Mouse (Mus musculus): ENCODE results near the gene Pde3a. TPM values are rescaled to one million over a fixed set of nuclear protein-coding genes. Genes with fewer than 3 reads are reported as not detected.
A peak's percentile ranks its signal among the peaks of the same experiment; 100 is the strongest.

The Pde3a gene
- total and polyA plus RNA-seq, 2 experiments from 2014 or later = 1.2 to 4.9 TPM

DNA sequence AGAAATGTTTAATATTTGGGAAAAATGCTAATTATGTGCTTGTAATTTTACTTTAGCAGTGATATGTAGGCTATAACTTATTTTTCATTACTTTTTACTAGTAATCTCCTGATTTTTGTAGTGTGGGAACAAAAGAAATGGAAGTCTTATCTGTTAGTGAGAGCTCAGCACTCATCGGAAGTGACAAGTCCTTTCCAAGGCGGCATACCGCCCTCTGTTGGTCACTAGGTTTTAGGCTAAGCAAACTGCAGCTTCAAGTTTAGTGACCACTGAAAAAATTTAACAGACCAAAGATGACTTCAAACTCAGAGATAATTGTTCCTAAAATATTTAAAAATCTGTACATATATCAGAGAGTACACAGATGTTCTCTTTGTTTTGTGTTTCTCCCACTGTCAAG lies 198.5 kb downstream of the Pde3a start:
- peak; percentile 86 for TF ChIP-seq CTCF (IDR thresholded peaks at IDR 0.05; ENCODE audit: low read depth)
- Histone ChIP-seq H3K27me3 (ENCODE audit: insufficient read depth, low read length) (no peaks in the 10 kb centered on the region; the same call in 1 of the 2 replicates), H3K9ac (no peak overlapping the region), H3K4me3 (ENCODE audit: low read depth, low read length) (no peak overlapping the region), H3K36me3 (ENCODE audit: insufficient read depth) (no peaks in the 10 kb centered on the region), H3K4me1 (ENCODE audit: insufficient read depth) (no peaks in the 10 kb centered on the region), H3K27ac (ENCODE audit: low read depth, low read length) (no peak overlapping the region), H3K4me2 (ENCODE audit: low read depth) (no peak overlapping the region), H3K9me3 (ENCODE audit: low read length) (no peaks in the 10 kb centered on the region)
- ATAC-seq (peak; percentile 69; the same call in 1 of the 2 replicates), DNase-seq (peak; percentile 84)
- 8% methylated on average over 3 of the region's 3 CpGs for WGBS

DNA sequence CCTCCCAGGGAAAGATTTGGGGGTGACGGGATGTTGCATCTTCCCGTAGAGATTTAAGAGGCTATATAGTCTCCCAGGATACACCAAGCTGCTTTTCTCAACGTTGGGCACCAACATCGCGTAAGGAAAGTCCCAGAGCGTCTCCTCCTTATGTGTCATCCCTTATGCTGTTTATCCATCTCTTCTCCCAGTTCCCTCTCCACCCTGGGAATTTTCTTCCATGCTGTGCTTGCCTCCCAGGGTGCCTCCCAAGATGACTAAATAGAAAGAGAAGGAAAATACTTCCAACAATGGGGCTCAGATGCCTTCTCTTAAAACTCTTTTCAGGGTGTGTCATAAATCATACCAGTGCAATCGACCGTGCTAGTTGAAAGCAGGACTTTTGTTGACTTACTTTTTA lies 199.8 kb downstream of the Pde3a start:
- Histone ChIP-seq H3K9ac (no peak overlapping the region), H3K4me3 (ENCODE audit: low read depth, low read length) (no peak overlapping the region), H3K27me3 (ENCODE audit: insufficient read depth, low read length) (no peaks in the 10 kb centered on the region; the same call in 1 of the 2 replicates), H3K4me1 (ENCODE audit: insufficient read depth) (no peaks in the 10 kb centered on the region), H3K4me2 (ENCODE audit: low read depth) (no peak overlapping the region), H3K36me3 (ENCODE audit: insufficient read depth) (no peaks in the 10 kb centered on the region), H3K9me3 (ENCODE audit: low read length) (no peaks in the 10 kb centered on the region), H3K27ac (ENCODE audit: low read depth, low read length) (no peak overlapping the region)
- ATAC-seq = peak; percentile 38; the same call in 1 of the 2 replicates
- peak; percentile 14 for DNase-seq
- no peak for TF ChIP-seq CTCF (IDR thresholded peaks at IDR 0.05; ENCODE audit: low read depth)
- WGBS = 67% methylated on average over 8 of the region's 8 CpGs

DNA sequence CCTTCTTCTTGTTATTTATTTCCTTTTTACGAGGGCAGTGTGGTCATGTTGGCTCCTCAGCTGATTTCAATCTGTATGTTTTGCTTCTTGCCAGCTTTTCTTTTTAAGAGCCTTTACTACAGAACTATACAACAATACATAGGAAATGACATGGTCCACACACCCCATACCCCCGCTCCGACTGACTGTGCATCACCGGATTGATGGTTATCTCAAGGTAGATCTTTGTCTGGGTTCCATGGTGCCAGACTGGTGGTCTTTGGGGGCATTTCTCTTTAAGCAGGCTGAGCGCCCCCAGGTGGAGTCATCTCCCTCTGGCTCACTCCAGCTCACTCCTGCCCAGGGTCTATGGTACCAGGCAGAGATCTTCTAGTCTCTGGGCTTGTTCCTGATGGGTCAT lies 206.3 kb downstream of the Pde3a start:
- DNase-seq (no peak), ATAC-seq (no peak)
- H3K9ac ChIP-seq = no peak overlapping the region
- H3K4me3 ChIP-seq (ENCODE audit: low read depth, low read length) = no peak overlapping the region
- H3K36me3 ChIP-seq (ENCODE audit: insufficient read depth) = no peaks in the 10 kb centered on the region
- TF ChIP-seq CTCF (IDR thresholded peaks at IDR 0.05; ENCODE audit: low read depth) = no peak
- WGBS = 76% methylated on average over 5 of the region's 5 CpGs
- no peaks in the 10 kb centered on the region for H3K4me1 ChIP-seq (ENCODE audit: insufficient read depth)
- no peak overlapping the region for H3K27ac ChIP-seq (ENCODE audit: low read depth, low read length)
- no peaks in the 10 kb centered on the region for H3K9me3 ChIP-seq (ENCODE audit: low read length)
- no peaks in the 10 kb centered on the region for H3K27me3 ChIP-seq (ENCODE audit: insufficient read depth, low read length)
- H3K4me2 ChIP-seq (ENCODE audit: low read depth) = no peak overlapping the region

DNA sequence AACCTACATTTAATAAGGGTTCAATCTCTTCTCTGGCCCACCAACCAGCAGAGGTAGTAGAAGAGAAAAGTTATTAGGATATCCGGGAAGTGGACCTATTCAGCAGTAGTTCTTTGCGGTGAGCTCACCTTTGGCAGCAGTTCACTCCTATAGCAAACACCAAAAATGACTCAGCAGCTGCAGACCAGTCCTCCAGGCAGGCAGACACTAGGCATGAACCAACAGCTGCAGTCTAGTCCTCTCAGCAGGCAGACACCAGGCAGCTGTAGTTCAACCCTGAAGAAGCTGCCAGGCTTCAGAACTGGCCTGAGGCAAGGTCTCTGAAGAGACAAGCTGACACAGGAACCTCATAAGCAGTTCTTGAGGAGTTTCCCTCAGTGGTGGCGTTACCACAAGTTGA lies 207.5 kb downstream of the Pde3a start:
- H3K4me2 ChIP-seq (ENCODE audit: low read depth) = no peak overlapping the region
- no peak overlapping the region for H3K27ac ChIP-seq (ENCODE audit: low read depth, low read length)
- no peak overlapping the region for H3K9ac ChIP-seq
- no peak for ATAC-seq
- 83% methylated on average over 3 of the region's 3 CpGs for WGBS
- no peaks in the 10 kb centered on the region for H3K36me3 ChIP-seq (ENCODE audit: insufficient read depth)
- no peak for TF ChIP-seq CTCF (IDR thresholded peaks at IDR 0.05; ENCODE audit: low read depth)
- H3K9me3 ChIP-seq (ENCODE audit: low read length) = no peaks in the 10 kb centered on the region
- H3K4me3 ChIP-seq (ENCODE audit: low read depth, low read length) = no peak overlapping the region
- H3K4me1 ChIP-seq (ENCODE audit: insufficient read depth) = no peaks in the 10 kb centered on the region
- H3K27me3 ChIP-seq (ENCODE audit: insufficient read depth, low read length) = no peaks in the 10 kb centered on the region
- no peak for DNase-seq

DNA sequence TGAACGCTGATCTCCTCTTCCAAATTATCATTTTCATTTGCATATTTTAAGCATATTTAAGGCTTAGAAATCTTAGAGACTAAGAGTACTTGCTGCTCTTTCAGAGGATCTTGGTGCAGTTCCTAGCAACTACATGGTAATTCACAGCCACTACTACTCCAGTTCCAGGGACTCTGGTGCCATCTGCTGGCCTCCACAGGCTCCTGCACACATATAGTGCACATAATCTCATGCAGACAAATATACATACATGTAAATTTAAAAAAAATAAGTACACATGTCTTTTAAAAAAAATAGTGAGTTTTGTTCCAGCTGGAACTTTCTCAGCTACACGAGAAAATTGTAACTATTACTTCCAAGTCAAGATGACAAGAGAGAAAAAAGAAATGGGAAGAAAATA lies 221.2 kb downstream of the Pde3a start:
- Histone ChIP-seq H3K27ac (ENCODE audit: low read depth, low read length) (no peak overlapping the region), H3K4me1 (ENCODE audit: insufficient read depth) (no peaks in the 10 kb centered on the region), H3K27me3 (ENCODE audit: insufficient read depth, low read length) (no peaks in the 10 kb centered on the region), H3K9me3 (ENCODE audit: low read length) (no peaks in the 10 kb centered on the region), H3K4me3 (ENCODE audit: low read depth, low read length) (no peak overlapping the region), H3K36me3 (ENCODE audit: insufficient read depth) (no peaks in the 10 kb centered on the region), H3K9ac (no peak overlapping the region), H3K4me2 (ENCODE audit: low read depth) (no peak overlapping the region)
- 71% methylated on average over 2 of the region's 2 CpGs for WGBS
- ATAC-seq = no peak
- no peak for DNase-seq
- TF ChIP-seq CTCF (IDR thresholded peaks at IDR 0.05; ENCODE audit: low read depth) = no peak

DNA sequence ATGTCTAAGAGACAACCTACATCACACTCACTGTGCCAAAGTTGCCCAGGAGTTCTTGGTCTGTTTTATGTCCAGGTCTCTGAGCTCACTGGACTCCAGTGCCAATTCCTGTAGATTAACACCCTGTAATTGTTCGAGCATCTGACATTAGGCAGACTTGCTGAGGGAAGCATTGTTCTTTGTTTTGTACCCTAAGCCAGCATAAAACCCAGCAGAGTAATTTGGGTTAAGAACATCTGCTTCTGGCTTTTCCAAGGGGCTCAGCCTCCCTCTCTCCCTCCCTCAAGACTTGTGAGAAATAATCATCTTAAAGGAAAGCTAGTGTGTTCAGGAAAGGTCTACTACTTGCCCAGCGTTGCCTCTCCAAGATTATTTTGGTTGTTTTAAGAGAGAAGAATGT lies 225.2 kb downstream of the Pde3a start:
- WGBS = 28% methylated on average over 2 of the region's 2 CpGs
- Histone ChIP-seq H3K27ac (ENCODE audit: low read depth, low read length) (no peak overlapping the region), H3K9ac (no peak overlapping the region), H3K36me3 (ENCODE audit: insufficient read depth) (no peaks in the 10 kb centered on the region), H3K4me2 (ENCODE audit: low read depth) (no peak overlapping the region), H3K4me3 (ENCODE audit: low read depth, low read length) (no peak overlapping the region), H3K4me1 (ENCODE audit: insufficient read depth) (no peaks in the 10 kb centered on the region), H3K9me3 (ENCODE audit: low read length) (no peaks in the 10 kb centered on the region), H3K27me3 (ENCODE audit: insufficient read depth, low read length) (no peaks in the 10 kb centered on the region)
- no peak for DNase-seq
- no peak; the same call in 1 of the 2 replicates for ATAC-seq
- no peak for TF ChIP-seq CTCF (IDR thresholded peaks at IDR 0.05; ENCODE audit: low read depth)

DNA sequence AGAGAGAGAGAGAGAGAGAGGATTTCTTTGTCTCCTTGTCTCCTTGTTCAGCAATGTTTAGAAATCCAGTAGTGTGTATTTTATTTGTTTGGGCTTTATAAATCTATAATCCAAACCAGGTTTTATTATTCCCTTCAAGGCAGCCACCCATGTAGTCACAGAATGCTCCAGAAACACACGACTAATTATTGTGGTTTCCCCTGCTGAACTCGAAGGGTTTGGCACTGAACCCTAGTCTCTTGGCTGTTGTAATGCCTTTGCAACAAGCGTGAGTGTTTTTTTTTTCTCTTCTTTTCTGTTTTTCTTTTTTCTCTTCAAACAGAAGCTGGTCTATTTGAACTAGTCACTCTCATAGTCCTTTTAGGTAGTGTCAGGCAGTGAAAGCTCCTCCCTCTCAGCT lies 225.6 kb downstream of the Pde3a start:
- Histone ChIP-seq H3K4me3 (ENCODE audit: low read depth, low read length) (no peak overlapping the region), H3K9ac (no peak overlapping the region), H3K27me3 (ENCODE audit: insufficient read depth, low read length) (no peaks in the 10 kb centered on the region), H3K4me1 (ENCODE audit: insufficient read depth) (no peaks in the 10 kb centered on the region), H3K27ac (ENCODE audit: low read depth, low read length) (no peak overlapping the region), H3K4me2 (ENCODE audit: low read depth) (no peak overlapping the region), H3K9me3 (ENCODE audit: low read length) (no peaks in the 10 kb centered on the region), H3K36me3 (ENCODE audit: insufficient read depth) (no peaks in the 10 kb centered on the region)
- ATAC-seq = peak; percentile 48; the same call in 1 of the 2 replicates
- TF ChIP-seq CTCF (IDR thresholded peaks at IDR 0.05; ENCODE audit: low read depth) = no peak
- peak; percentile 34 for DNase-seq
- WGBS = 19% methylated on average over 3 of the region's 3 CpGs
